Mouse (Mus musculus) embryonic fibroblast, embryonic 13.5 days (primary cell): ENCODE measurements around the gene Nsun3.
"Not testable (repeated sequence)": the region's sequence is repeated elsewhere in the genome, so short reads cannot be mapped to it uniquely, and the experiment has no call there.

ENCODE experiments used
- CTCF ChIP-seq: IDR thresholded peaks from 2 replicates; pipeline ENCODE4 v1.5.1; 2011; ENCODE audit warnings: mild to moderate bottlenecking, control low read depth, low read length, moderate library complexity, borderline replicate concordance; ENCODE audit not compliant: insufficient read depth
- POLR2A ChIP-seq: IDR thresholded peaks from 2 replicates; pipeline ENCODE4 v1.6.1; 2011; ENCODE audit warnings: low read depth, mild to moderate bottlenecking, control low read depth, low read length, moderate library complexity

GRCm38 (mm10) chr16:62718255-62718654 lies 68.4 kb downstream of the Nsun3 start:
- not testable (repeated sequence) for TF ChIP-seq CTCF, POLR2A
